Mouse (Mus musculus) natural killer cell, adult 2 months (primary cell): Measurements from ENCODE around the gene Smc1b.

Source experiments
- DNase-seq, 2 experiments: peaks; one replicate each; pipeline ENCODE4 v3.0.0; 2022; ENCODE audit warnings: low spot score in 2 of 2

Gene Smc1b

DNA sequence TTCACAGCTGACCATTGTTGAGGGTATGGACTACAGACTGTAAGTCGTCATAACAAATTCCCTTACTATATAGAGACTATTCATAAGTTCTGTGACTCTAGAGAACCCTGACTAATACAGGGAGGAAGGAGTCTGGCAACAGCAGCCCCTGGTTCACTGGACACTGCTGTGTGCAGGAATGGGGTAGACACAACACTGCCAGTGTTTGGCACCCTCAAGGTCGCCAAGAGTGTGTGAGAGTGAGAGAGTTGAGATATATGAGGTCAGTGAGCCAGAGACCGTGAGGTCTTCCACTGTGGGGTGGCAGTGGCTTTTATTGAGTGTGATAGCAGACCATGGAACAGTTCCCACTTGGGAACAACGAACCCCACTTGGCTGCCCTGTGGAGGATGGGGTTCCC is 105.6 kb downstream of the Smc1b start:
- no peak for DNase-seq

DNA sequence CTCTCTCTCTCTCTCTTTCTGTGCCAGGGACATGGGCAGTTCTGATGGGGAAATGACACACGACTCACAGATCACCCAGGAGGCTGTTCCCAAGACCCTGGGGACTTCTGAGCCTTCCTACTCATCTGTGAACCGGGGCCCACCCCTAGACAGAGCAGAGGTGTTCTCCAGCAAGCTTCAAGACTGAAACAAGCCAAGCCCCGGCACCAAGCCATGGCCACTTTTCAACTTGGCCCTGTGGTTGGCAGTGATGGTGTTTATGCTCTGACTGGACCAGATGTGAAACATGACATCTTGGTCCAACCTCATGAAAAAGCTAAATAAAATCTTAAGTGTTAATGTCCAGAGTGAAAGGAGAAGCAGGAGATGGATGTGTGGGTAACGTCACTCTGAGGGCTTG is 109.6 kb downstream of the Smc1b start:
- DNase-seq, result no peak

DNA sequence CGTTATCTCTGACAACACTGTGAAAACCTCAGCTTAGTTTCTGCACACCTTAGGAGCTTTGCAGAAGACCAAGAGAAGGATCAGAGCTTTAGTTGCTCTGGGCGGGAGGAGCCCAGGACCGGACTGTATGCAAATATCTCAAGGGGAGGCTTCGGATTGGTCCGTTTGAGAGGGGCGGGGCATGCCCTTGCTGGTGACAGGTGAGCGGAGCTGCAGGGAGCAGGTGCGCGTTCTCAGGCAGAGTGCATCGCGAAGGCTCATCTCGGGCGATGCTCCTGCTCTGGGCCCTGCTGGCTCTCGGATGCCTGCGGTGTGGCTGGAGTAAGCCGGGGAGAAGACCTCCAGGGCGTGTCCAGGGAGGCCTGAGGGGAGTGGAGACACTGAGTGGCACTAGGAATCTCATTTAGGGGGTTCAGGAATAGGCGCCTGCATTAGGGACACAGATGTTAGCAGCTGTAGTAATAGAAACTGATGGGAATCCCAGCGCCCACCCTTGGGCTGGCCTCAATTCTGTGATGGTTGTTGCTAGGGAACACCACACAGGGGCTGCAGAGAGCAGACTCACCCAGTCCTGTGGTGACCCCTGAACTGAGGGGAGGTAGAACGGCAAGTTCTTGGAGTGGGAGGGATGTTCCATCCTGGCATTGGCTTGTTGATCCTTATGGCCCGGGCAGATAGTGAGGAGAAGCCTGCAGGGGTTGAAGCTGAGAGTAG is 114.7 kb downstream of the Smc1b start, which contains the start of gene Upk3a:
Gene Upk3a (plus strand): TSS at position 191 of the 714 bp plus-strand sequence.
- DNase-seq, result peak in 1 of 2 experiments; percentile 13

DNA sequence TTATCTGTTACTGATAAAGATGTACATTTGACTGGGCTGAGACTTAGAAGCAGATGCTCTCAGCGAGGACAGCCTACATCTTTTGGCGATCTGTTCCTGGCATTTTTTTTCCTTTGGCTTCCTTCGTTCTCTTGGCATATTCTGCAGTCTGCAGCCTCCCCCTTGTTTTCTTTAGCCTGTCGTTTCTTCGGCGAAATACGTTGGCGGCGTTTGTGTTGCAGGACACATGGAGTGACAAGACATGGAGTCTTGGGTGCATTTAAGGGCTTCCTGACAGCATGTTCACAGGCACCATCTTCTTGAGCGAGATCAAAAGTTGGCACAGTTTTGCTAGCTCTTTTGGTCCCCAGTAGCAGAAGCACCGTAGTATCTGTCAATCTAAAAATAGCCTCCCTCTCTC is 116.0 kb downstream of the Smc1b start:
- DNase-seq, result no peak
